Mouse (Mus musculus): Measurements from ENCODE around the gene Taf5l. TPM values are rescaled to one million over a fixed set of nuclear protein-coding genes. Genes with fewer than 3 reads are reported as not detected.
"Not testable (repeated sequence)": the region's sequence is repeated elsewhere in the genome, so short reads cannot be mapped to it uniquely, and the experiment has no call there.

The Taf5l gene
- total RNA-seq, 2 experiments from 2014 or later, result 33.9 to 36.4 TPM

DNA sequence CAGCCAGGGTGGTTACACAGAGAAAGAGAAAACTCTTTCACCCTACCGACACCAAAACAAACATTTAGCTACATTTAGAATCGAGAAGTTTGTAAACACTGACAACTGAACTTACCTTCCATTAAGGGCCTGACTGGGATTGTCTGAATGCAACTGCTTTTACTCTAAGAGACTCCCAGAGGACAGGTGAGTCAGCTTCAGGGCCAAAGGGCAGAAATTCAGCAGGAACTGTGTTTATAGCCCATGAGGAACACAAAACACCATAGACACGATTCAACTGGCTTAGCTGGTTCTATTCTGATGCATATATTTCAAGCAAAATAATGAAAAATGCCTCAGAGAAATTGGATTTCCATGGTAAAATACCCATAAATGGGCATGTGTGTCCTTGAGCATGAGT, 6.4 kb downstream of the Taf5l start:
- no peak for ATAC-seq (replicated peaks; ENCODE audit: poor library complexity, severe bottlenecking)

DNA sequence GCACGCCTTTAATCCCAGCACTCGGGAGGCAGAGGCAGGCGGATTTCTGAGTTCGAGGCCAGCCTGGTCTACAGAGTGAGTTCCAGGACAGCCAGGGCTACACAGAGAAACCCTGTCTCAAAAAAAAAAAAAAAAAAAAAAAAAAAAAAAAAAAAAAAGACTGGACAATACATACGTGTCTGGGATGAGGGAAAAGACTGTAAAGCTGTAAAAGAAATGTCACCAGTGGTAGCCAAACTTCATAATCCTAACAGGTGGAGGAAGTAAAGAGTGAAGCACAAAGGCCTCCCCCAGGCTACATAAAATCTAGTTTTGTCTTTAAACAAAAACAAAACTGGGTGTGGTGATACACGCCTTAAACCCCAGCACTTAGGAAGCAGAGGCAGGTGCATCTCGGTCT, 6.9 kb downstream of the Taf5l start:
- ATAC-seq (replicated peaks; ENCODE audit: poor library complexity, severe bottlenecking), result not testable (repeated sequence)

DNA sequence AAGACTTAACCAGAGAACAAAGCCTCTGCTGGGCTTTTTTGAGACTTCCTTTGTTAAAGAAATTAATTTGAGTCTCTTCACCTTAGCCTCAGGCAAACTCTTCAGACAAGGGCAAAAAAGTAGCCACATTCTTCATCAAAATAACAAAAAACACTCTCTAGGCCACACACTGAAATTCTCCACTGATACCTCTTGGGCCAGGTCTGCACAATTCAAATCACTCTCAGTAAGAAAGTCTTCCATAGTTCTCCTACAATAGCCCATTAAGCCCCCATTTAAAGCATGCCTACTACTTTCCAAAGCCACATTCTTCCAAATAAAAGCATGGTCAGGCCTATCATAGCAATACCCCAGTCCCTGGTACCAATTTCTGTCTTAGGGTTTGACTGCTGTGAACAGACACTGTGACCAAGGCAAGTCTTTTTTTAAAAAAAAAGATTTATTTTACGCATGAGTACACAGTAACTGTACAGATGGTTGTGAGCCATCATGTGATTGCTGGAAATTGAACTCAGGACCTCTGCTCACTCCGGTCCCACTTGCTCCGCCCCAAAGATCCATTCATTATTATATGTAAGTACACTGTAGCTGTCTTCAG, 9.1 kb downstream of the Taf5l start:
- ATAC-seq (replicated peaks; ENCODE audit: poor library complexity, severe bottlenecking), result no peak

DNA sequence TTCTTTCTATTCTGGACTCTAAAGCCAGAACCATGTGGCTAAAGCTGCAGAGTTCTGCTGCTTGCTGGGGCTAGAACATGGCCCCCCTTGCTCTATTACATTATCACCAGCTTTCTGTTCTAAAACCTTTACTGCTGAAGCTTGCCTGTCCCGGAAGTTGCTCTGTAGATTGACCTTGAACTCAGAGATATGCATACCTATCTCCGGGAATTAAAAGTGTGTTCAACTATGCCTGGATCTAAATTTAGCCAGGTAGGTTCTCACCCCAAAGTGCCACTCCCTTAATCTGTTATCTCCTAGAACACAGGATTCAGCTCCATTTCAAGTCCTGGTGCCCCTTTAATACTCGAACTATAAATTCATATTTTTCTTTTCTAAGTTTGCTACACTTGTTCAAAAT, 9.6 kb downstream of the Taf5l start:
- ATAC-seq (replicated peaks; ENCODE audit: poor library complexity, severe bottlenecking), result no peak

GRCm38 (mm10) chr8:124007829-124008228, 13.4 kb downstream of the Taf5l start:
- no peak for ATAC-seq (replicated peaks; ENCODE audit: poor library complexity, severe bottlenecking)

DNA sequence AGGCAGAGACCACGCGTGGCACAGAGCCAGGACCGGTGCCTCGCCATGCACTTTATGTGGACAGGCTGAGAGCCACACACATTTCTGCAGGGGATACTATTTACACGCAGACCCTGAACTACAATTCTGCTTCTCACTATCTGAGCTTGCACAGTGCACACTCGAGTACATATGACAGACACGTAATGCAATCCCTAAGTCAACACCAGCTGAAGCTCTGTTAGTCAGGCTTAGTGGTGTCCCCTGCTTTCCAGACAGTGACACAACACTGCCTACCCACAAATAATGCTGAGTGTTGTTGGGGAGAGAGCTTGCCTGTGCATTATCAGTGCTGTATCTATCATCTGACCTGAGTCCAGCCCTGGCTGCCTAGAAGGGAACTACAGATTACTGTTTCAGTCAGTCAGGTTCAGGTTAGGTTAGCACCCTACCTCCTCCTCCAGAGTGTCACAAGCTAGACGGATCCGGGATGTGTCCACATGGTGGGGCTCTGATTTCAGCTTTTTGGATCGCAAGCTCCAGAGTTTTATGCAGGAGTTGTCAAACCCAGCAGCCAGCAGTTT, 18.6 kb downstream of the Taf5l start:
- ATAC-seq (replicated peaks; ENCODE audit: poor library complexity, severe bottlenecking), result no peak

DNA sequence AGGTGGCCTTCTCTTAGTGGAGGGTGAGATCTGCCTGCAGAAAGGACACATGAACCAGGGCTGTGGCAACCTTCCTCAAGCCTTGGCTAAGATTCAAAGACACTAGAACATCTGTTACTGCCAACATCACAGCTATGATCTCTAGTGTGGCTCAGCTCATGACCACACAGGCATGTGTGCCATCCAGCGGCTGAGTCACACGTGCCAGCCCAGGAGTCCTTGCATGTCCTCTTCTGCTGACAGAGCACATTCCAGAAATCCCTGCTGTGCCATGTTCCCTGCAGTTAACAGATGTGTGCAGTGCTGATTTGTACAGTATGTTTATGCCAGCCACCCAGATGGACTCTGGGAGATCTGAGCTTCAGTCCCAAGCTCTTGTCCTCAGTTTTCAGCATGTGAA, 21.6 kb downstream of the Taf5l start:
- no peak for ATAC-seq (replicated peaks; ENCODE audit: poor library complexity, severe bottlenecking)

GRCm38 (mm10) chr8:123993997-123994396, 27.2 kb downstream of the Taf5l start:
- ATAC-seq (replicated peaks; ENCODE audit: poor library complexity, severe bottlenecking), result no peak

DNA sequence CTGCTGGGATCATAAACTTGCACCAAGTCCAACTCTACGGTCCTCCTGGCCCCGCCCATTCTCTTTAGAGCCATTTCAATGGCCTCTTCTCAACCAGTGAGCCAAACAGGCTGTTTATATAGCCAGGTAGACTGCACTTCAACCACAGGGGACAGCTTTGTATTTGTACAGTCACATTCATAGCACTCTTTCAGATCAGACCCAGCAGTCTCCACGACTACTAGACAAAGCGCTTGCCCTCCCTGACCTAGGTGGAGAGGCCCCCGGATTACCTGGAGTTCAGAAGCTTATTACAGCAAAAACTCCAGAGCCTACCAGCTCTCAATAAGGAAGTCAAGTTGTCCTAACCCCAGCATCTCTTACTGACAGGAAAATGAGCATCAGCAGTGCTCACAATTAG, 27.6 kb downstream of the Taf5l start:
- no peak for ATAC-seq (replicated peaks; ENCODE audit: poor library complexity, severe bottlenecking)

GRCm38 (mm10) chr8:123992587-123992986, 28.6 kb downstream of the Taf5l start:
- ATAC-seq (replicated peaks; ENCODE audit: poor library complexity, severe bottlenecking), result no peak

DNA sequence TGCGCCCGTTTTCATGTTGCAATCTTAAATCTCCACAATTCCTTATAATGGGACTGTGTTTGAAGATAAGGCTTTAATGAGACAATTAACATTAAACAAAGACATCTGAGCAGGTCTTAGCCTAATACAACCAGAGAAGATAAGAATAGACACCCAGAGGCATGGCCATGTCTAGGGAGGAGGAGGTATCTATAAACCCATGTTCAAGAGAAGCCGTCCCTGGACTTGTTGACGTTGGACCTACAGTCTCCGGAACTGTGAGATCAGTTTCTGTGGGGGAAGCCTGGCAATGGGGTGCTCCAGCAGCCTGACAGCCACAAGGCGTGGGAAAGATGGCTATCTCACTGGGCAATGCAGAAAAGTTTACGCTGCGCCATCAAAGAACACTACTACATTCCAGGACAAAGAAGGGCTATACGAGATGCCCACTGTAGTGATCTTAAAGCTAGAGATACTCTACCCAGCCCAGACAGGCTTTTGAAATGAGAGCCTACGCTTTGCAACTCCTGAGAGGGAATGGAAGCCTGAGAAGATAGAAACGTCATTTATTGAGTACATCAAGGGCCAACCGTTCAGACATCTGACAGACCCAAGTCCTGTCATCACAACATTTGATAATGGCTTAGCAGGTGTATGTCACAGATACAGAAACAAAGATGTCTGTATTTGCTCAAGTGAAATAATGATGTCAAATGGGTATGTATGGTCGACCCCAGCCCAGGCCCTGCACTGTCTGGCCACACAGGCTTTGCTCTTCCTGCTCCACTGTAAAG, 30.7 kb downstream of the Taf5l start:
- ATAC-seq (replicated peaks; ENCODE audit: poor library complexity, severe bottlenecking), result no peak

GRCm38 (mm10) chr8:123989128-123989527, 32.1 kb downstream of the Taf5l start:
- ATAC-seq (replicated peaks; ENCODE audit: poor library complexity, severe bottlenecking), result no peak

- peak; percentile 42 for ATAC-seq (replicated peaks; ENCODE audit: poor library complexity, severe bottlenecking)
These were observed 32.6 kb downstream of the Taf5l start for GRCm38 (mm10) chr8:123988605-123989038.

- ATAC-seq (replicated peaks; ENCODE audit: poor library complexity, severe bottlenecking), result peak; percentile 82
These were observed 38.3 kb downstream of the Taf5l start, which contains the start of gene Abcb10 for GRCm38 (mm10) chr8:123982826-123983400. Gene Abcb10 (minus strand): TSS chr8:123983122.

GRCm38 (mm10) chr8:123982291-123982793, 38.9 kb downstream of the Taf5l start:
- no peak for ATAC-seq (replicated peaks; ENCODE audit: poor library complexity, severe bottlenecking)

DNA sequence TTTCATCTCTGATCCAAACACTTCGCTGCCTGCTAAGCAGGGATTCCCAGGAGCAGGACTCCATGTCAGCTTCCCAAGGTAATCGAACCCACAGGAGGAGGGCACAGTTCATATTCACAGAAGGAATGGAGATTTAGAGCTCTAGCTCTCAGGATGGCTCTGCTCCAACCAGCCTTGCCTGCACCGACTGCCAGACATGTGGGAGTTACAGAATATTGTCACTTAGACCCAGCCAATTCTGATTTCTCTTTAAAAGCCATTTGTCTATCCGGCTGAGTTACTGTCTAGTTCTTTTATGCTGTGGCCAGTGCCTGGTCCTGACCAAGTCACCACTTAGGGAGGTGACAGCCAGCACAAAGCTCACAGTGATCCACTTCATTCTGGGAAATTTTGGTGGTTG, 39.5 kb downstream of the Taf5l start:
- ATAC-seq (replicated peaks; ENCODE audit: poor library complexity, severe bottlenecking), result no peak

DNA sequence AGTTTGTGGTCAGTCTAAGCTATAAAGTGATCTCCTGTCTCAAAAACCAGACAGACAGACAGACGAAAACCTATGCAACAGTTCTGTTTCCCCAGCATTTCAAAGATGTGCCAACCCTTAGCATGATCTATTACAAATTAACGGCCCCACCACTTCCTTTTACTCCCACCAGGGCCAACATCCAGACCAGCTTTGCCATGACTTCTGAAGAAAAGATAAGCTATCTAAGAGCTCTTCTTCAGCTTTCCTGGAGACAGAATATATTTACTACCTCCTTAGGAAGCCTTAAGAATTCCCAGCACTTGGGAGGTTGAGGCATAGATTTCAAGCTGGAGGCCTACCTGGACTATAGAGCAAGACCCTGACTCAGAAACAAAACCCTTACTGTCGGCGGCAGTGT, 41.0 kb downstream of the Taf5l start:
- ATAC-seq (replicated peaks; ENCODE audit: poor library complexity, severe bottlenecking), result peak; percentile 39

DNA sequence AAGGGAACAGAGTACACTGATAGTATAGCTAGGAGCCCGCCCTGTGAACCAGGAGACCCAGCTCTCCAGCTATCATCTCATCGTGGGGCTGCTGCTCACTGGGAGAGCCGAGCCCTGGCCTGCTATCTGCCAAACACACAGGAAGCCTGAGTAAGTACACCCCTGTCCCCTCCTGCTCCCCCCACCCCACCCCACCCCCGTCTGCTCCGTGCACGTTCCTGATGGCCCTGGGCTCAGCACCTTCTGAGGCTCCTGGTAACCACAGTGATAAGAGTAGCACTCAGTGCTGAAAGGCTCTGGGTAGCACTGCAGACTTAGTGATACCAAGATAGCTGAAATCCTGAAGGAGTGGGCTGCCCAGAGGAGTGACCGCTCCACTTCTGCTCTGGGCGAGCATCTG, 42.3 kb downstream of the Taf5l start:
- no peak for ATAC-seq (replicated peaks; ENCODE audit: poor library complexity, severe bottlenecking)

GRCm38 (mm10) chr8:123978166-123978838, 42.9 kb downstream of the Taf5l start:
- peak; percentile 9 for ATAC-seq (replicated peaks; ENCODE audit: poor library complexity, severe bottlenecking)

DNA sequence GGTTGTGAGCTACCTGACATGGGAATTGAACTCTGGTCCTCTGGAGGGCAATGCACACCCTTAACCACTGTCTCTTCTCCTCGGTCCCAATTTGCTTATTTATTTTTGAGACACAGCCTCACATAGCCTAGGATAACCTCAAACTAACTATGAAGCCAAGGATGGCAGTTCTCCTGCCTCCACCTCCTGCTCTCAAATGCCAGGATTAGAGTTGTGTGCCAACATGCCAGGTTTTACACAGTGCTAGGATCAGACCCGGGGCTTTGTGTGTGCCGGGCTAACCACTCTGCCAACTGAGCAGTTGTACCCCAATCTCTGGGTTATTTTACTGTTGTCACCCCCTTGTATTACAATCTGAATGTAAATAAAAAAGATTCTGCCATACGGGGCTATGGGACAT, 43.7 kb downstream of the Taf5l start:
- no peak for ATAC-seq (replicated peaks; ENCODE audit: poor library complexity, severe bottlenecking)

- ATAC-seq (replicated peaks; ENCODE audit: poor library complexity, severe bottlenecking), result no peak
These were observed 47.7 kb downstream of the Taf5l start for GRCm38 (mm10) chr8:123973495-123973894.
